Mouse (Mus musculus): ENCODE data around the gene Afg3l1.
"Not testable (repeated sequence)": the region's sequence is repeated elsewhere in the genome, so short reads cannot be mapped to it uniquely, and the experiment has no call there.

GRCm38 (mm10) chr8:123520048-123520447 is 42.3 kb downstream of the Afg3l1 start:
- not testable (repeated sequence) for TF ChIP-seq CTCF, POLR2A (IDR thresholded peaks at IDR 0.05; ENCODE audit: insufficient read depth, low read depth, low read length)
